Mouse (Mus musculus) kidney, adult 9 months (tissue): Measurements from ENCODE around the gene Tmem268.

Experiments
- DNase-seq: peaks from one replicate; pipeline ENCODE4 v3.0.0; 2022

Tmem268 gene

GRCm38 (mm10) chr4:63604945-63605344, 46.4 kb downstream of the Tmem268 start, which contains the start of gene Gm11213:
Gene Gm11213, minus strand, starts transcription at chr4:63605261.
- DNase-seq: no peak

- DNase-seq: no peak
Measured at GRCm38 (mm10) chr4:63605545-63605944, 47.0 kb downstream of the Tmem268 start.

- DNase-seq: no peak
Measured at GRCm38 (mm10) chr4:63605968-63606367, 47.4 kb downstream of the Tmem268 start.

GRCm38 (mm10) chr4:63608391-63608790, 49.8 kb downstream of the Tmem268 start:
- no peak for DNase-seq

- DNase-seq: no peak
Measured at GRCm38 (mm10) chr4:63621861-63622260, 63.3 kb downstream of the Tmem268 start.

GRCm38 (mm10) chr4:63622378-63622835, 63.8 kb downstream of the Tmem268 start, which contains the start of gene Tex48:
Gene Tex48, minus strand, starts transcription at chr4:63622428.
- no peak for DNase-seq

GRCm38 (mm10) chr4:63625563-63626080, 67.0 kb downstream of the Tmem268 start:
- DNase-seq: no peak

- no peak for DNase-seq
Measured at GRCm38 (mm10) chr4:63627111-63627510, 68.5 kb downstream of the Tmem268 start.

- DNase-seq: no peak
Measured at GRCm38 (mm10) chr4:63633181-63633580, 74.6 kb downstream of the Tmem268 start.
